Mouse (Mus musculus) cerebellum, adult 2 months (tissue): ENCODE measurements around the gene Tmem59.

Source experiments
- CTCF ChIP-seq: fragments of 200-500 bp; IDR thresholded peaks from 2 replicates; pipeline ENCODE4 v1.5.1; 2011; ENCODE audit warnings: low read depth, mild to moderate bottlenecking, control low read depth, low read length, moderate library complexity, borderline replicate concordance; ENCODE audit not compliant: insufficient read depth
- POLR2A ChIP-seq: fragments of 200-500 bp; IDR thresholded peaks from 2 replicates; pipeline ENCODE4 v1.6.1; 2011; ENCODE audit warnings: low read length, control low read depth, borderline replicate concordance; ENCODE audit not compliant: insufficient read depth

- TF ChIP-seq CTCF (no peak), POLR2A (no peak)
Measured at GRCm38 (mm10) chr4:107223225-107224204, 45.3 kb downstream of the Tmem59 start.
